ENCODE assay signal across 8 mouse cellular contexts in the genomic region with DNA sequence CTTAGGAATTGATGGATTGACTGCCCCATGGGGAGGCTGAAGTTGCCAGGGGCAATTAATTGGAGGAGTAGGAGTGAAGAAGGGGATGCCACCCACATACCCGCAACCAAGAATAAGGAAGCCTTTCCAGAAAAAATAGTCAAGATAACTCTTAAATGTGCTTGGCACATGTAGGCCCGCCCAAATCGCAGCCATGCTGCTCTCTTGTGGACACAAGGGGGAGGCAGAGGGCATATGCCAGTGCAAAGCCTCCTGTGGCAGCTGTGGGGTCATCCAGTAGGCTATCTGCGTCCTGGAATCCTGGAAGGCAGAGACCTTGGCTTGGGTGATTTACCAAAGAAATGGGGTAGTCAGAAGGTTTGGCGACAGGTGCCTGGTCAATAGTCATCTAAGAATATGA. TPM values are rescaled to one million over a fixed set of nuclear protein-coding genes. Genes with fewer than 3 reads are reported as not detected.
DNase-seq lines count a peak whose midpoint lies in the region; ATAC-seq lines count a peak whose summit lies in the region.

No protein-coding gene starts in this region.

- ATAC-seq in neural tube, embryonic 11.5 days (ENCODE audit: insufficient read depth, low FRiP score, low TSS enrichment): no peak

- WGBS in neural tube, embryonic 11.5 days: 65% methylated on average over 5 of the region's 5 CpGs

- H3K9ac ChIP-seq in neural tube, embryonic 11.5 days (ENCODE audit: low read length): no peak overlapping the region

- intact Hi-C loops in left cerebral cortex, postnatal 36 days (cut with DNase I): no loop called here

- H3K27me3 ChIP-seq in neural tube, embryonic 11.5 days (ENCODE audit: control insufficient read depth, insufficient read depth, low read length): no peaks in the 10 kb centered on the region

- no peaks in the 10 kb centered on the region for H3K36me3 ChIP-seq in neural tube, embryonic 11.5 days (ENCODE audit: control insufficient read depth, insufficient read depth, low read length)

- H3K4me2 ChIP-seq in neural tube, embryonic 11.5 days (ENCODE audit: low read depth): no peak overlapping the region

- H3K9me3 ChIP-seq in neural tube, embryonic 11.5 days (ENCODE audit: control insufficient read depth, low read length): no peaks in the 10 kb centered on the region

- no peaks in the 10 kb centered on the region for H3K4me1 ChIP-seq in neural tube, embryonic 11.5 days (ENCODE audit: control insufficient read depth, insufficient read depth, low read length)

- no peak overlapping the region for H3K4me3 ChIP-seq in neural tube, embryonic 11.5 days (ENCODE audit: low read depth, low read length)

- no peak overlapping the region for H3K27ac ChIP-seq in neural tube, embryonic 11.5 days (ENCODE audit: low read depth, low read length)

- DNase-seq in embryo, embryonic 10 days (ENCODE audit: low spot score): peak; percentile 56
- no peak for DNase-seq in embryo, embryonic 10.5 days (ENCODE audit: low spot score)
- DNase-seq in neural tube, embryonic 11.5 days (ENCODE audit: low spot score): peak; percentile 25
- DNase-seq in neural tube, embryonic 10.5 days (ENCODE audit: extremely low spot score, low spot score): no peak
- peak; percentile 14 for DNase-seq in embryo, embryonic 9.5 days (ENCODE audit: extremely low spot score)
- peak; percentile 47 to 56 for DNase-seq in lung, postnatal 4 days
- DNase-seq in left cerebral cortex, postnatal 36 days (ENCODE audit: low spot score in 2 of 2): no peak
- no peak for DNase-seq in layer of hippocampus, postnatal 14 days (ENCODE audit: low spot score in 2 of 2)

RNA-seq across cellular contexts. Expression of a gene that starts 17.2 kb away (rescaled TPM):
- polyA plus RNA-seq in neural tube, embryonic 11.5 days (2014; fragmentation: Nextera tagmentation; extraction: Ambion mirVana): 6.1 and 7.5 TPM in 2 replicates
- 10 to 100 TPM; 11.5 to 14.5 TPM for total RNA-seq in left cerebral cortex, postnatal 36 days (2021)
- total RNA-seq in layer of hippocampus, postnatal 14 days (2021): 10 to 100 TPM; 21.5 to 24.9 TPM

Comparison
In these comparisons a context has a peak if more than half of its experiments do, and no peak if none do; other contexts are left out.
1. DNase-seq: peak in embryo, embryonic 10 days (single experiment), neural tube, embryonic 11.5 days (single experiment), embryo, embryonic 9.5 days (single experiment) and lung, postnatal 4 days (2 of 2); none in embryo, embryonic 10.5 days (single experiment), neural tube, embryonic 10.5 days (single experiment), left cerebral cortex, postnatal 36 days (0 of 2) and layer of hippocampus, postnatal 14 days (0 of 2).